Mouse (Mus musculus): ENCODE measurements around the gene Zfp975. TPM values are rescaled to one million over a fixed set of nuclear protein-coding genes. Genes with fewer than 3 reads are reported as not detected.
"Not testable (repeated sequence)": the region's sequence is repeated elsewhere in the genome, so short reads cannot be mapped to it uniquely, and the experiment has no call there.

The Zfp975 gene
- polyA plus RNA-seq, 1 experiment, result 0.41 TPM

DNA sequence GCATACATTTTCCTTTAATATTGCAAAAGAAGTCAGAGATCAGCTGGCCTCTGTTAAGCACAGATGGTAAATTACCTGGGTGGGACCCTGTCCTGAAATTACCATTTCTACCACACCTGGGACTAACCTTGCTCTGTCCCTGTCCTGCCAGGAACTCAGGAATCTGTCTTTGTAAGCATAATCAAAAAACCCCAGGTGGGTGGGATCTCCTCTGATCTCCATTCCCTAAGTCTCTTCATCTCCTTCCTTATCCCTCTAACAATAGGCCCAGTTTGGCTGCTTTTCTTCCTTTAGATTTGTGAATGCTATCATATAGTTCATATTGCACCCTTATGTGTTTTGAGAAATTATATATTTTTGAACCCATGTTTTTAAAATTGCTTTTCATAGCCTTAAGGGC, 61.5 kb downstream of the Zfp975 start:
- H3K79me2 ChIP-seq (ENCODE audit: control insufficient read depth, insufficient read depth), result not testable (repeated sequence)

More for the DNA sequence above, 61.5 kb downstream of the Zfp975 start:
- not testable (repeated sequence) for H3K4me2 ChIP-seq (ENCODE audit: low read depth); H3ac ChIP-seq (ENCODE audit: control insufficient read depth, insufficient read length); H3K4me3 ChIP-seq; H3K36me3 ChIP-seq (ENCODE audit: control insufficient read depth, insufficient read depth); H3K27me3 ChIP-seq (ENCODE audit: control insufficient read depth, insufficient read depth, insufficient read length)

Other genes with a start within 250 kb of the Zfp975 start
- gene 4933421I07Rik, start 244.6 kb downstream of the Zfp975 start, polyA plus RNA-seq (2012; fragmentation: generic; extraction: Trizol), result not detected
- gene Zfp141, start 187.0 kb downstream of the Zfp975 start, polyA plus RNA-seq (2012; fragmentation: generic; extraction: Trizol), result 1.8 TPM
- gene Gm21028, start 114.2 kb downstream of the Zfp975 start, polyA plus RNA-seq (2012; fragmentation: generic; extraction: Trizol), result not detected
- 0.31 TPM for gene Zfp977, start 100.2 kb downstream of the Zfp975 start, polyA plus RNA-seq (2012; fragmentation: generic; extraction: Trizol)
- 0.18 TPM for gene Zfp976, start 50.2 kb downstream of the Zfp975 start, polyA plus RNA-seq (2012; fragmentation: generic; extraction: Trizol)
- 0.02 TPM for gene Gm17067, start 34.3 kb upstream of the Zfp975 start, polyA plus RNA-seq (2012; fragmentation: generic; extraction: Trizol)
- not detected for gene Vmn2r62, start 100.8 kb upstream of the Zfp975 start, polyA plus RNA-seq (2012; fragmentation: generic; extraction: Trizol)
- 0.05 TPM for gene Gm2381, start 174.5 kb upstream of the Zfp975 start, polyA plus RNA-seq (2012; fragmentation: generic; extraction: Trizol)
- gene Vmn2r63, start 241.1 kb upstream of the Zfp975 start, polyA plus RNA-seq (2012; fragmentation: generic; extraction: Trizol), result not detected